Mouse (Mus musculus) hindbrain, embryonic 11.5 days (tissue): ENCODE results near the gene Cysltr2. TPM values are rescaled to one million over a fixed set of nuclear protein-coding genes. Genes with fewer than 3 reads are reported as not detected.

Source experiments
- ATAC-seq: fragments of 200-750 bp; cut with Nextera tagmentation; 2 replicates; pipeline ENCODE4 v1.8.0; 2017; ENCODE audit warnings: mild to moderate bottlenecking, moderate TSS enrichment, moderate library complexity; ENCODE audit not compliant: low FRiP score
- DNase-seq: peaks from one replicate; pipeline ENCODE4 v3.0.0-alpha.2; 2015; ENCODE audit warnings: low spot score
- H3K27ac ChIP-seq: fragments of 300-500 bp; sonication (generic); 2 replicates; pipeline ENCODE4 v1.5.1; 2014; ENCODE audit warnings: mild to moderate bottlenecking, low read depth, low read length
- H3K27me3 ChIP-seq: fragments of 300-500 bp; sonication (generic); 2 replicates; pipeline ENCODE4 v1.6.1; 2014; ENCODE audit warnings: mild to moderate bottlenecking, low read length, moderate library complexity, mixed read lengths; ENCODE audit not compliant: control insufficient read depth, insufficient read depth
- H3K36me3 ChIP-seq: fragments of 300-500 bp; sonication (generic); 2 replicates; pipeline ENCODE4 v1.6.1; 2014; ENCODE audit warnings: mild to moderate bottlenecking, low read length, moderate library complexity, mixed read lengths; ENCODE audit not compliant: control insufficient read depth, insufficient read depth
- H3K4me1 ChIP-seq: fragments of 300-500 bp; sonication (generic); replicated peaks from 2 replicates; pipeline ENCODE4 v1.6.1; 2014; ENCODE audit warnings: low read length, mixed read lengths; ENCODE audit not compliant: control insufficient read depth, insufficient read depth
- H3K4me2 ChIP-seq: fragments of 300-500 bp; sonication (generic); replicated peaks from 2 replicates; pipeline ENCODE4 v1.6.1; 2014; ENCODE audit warnings: mild to moderate bottlenecking, low read depth, low read length
- H3K4me3 ChIP-seq: fragments of 300-500 bp; sonication (generic); 2 replicates; pipeline ENCODE4 v1.5.1; 2014; ENCODE audit warnings: low read depth, low read length
- H3K9ac ChIP-seq: fragments of 300-500 bp; sonication (generic); 2 replicates; pipeline ENCODE4 v1.6.1; 2014; ENCODE audit warnings: low read depth, low read length
- H3K9me3 ChIP-seq: fragments of 300-500 bp; sonication (generic); 2 replicates; pipeline ENCODE4 v1.6.1; 2016; ENCODE audit warnings: low read length; ENCODE audit not compliant: control insufficient read depth
- WGBS: fragments of 180-500 bp; shearing (Covaris S2); extraction: QIAGEN DNeasy Blood & Tissue Kit; methylation state at CpG from one replicate; pipeline ENCODE4 v1.1.7; 2014; 5-methylcytosine and 5-hydroxymethylcytosine counted together
- polyA plus RNA-seq: library from polyadenylated mRNA; unstranded; fragments of >200 nt; fragmentation: Nextera tagmentation; extraction: Ambion mirVana; gene quantifications from 2 replicates; pipeline ENCODE4 v1.2.1, GENCODE M21; 2014

Cysltr2 gene
- polyA plus RNA-seq, 1 experiment from 2014 or later = not detected

DNA sequence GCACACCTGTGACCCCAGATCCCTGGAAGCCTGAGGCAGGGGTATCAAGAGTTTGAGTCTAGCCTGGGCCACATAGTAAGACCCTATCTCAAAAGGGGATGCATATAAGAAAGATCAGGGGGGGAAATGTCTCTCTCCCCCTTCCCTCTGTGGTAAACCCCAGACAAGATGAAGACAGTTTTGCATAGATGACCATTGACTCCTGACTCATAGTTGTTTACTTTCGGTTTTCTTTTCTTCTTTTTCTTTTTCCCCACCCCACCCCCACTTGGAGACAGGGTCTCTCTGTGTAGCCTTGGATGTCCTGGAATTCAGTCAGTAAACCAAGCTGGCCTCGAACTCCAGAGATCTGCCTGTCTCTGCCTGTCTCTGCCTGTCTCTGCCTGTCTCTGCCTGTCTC is 9.8 kb upstream of the Cysltr2 start:
- ATAC-seq (no peak), DNase-seq (no peak)
- no peak overlapping the region for H3K27ac ChIP-seq
- WGBS = 76% methylated on average over 2 of the region's 2 CpGs
- no peaks in the 10 kb centered on the region for H3K36me3 ChIP-seq
- H3K27me3 ChIP-seq = no peaks in the 10 kb centered on the region
- H3K9ac ChIP-seq = no peak overlapping the region
- H3K4me3 ChIP-seq = no peak overlapping the region
- no peaks in the 10 kb centered on the region for H3K9me3 ChIP-seq
- H3K4me1 ChIP-seq = no peaks in the 10 kb centered on the region
- no peak overlapping the region for H3K4me2 ChIP-seq

DNA sequence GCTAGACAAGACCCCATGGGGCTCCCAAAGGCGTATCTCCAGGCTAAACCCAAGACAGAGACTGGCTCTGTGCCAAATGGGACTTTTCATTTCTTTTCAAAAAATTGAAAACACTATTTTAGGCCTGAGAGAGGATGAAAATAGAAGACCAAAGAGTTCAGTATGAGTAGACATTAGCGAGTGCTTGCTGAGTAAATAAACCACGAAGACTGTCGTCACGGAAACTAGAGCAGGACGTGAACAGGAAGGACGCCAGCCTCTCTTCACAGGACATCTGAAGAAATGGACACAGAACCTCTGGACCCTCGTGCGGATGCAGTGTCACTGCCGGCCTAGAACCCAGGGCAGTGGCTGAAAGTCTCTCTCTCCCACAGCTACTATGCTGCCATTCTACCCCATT is 8.8 kb upstream of the Cysltr2 start:
- ATAC-seq (no peak), DNase-seq (no peak)
- WGBS = 74% methylated on average over 10 of the region's 10 CpGs
- no peaks in the 10 kb centered on the region for H3K9me3 ChIP-seq
- no peak overlapping the region for H3K4me2 ChIP-seq
- no peak overlapping the region for H3K27ac ChIP-seq
- no peak overlapping the region for H3K9ac ChIP-seq
- no peaks in the 10 kb centered on the region for H3K36me3 ChIP-seq
- no peaks in the 10 kb centered on the region for H3K27me3 ChIP-seq
- H3K4me3 ChIP-seq = no peak overlapping the region
- no peaks in the 10 kb centered on the region for H3K4me1 ChIP-seq

DNA sequence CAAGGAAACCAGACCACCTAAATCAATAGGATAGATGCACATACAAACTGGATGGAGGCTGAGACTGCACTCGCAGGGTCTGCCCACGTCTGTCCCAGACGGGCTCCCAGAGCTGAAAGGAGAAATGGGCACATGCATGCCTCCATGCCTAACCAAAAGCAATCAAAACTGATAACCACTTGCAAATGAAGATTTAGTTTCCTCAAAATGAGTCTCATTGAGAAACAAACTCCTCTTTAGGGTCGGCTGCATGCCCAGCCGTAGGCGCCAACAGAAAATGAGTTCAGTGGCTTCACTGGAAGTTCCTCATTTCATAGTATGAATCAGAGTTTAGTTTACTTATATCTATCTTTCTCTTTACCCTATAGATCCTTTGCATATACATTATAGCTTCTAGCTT is 7.9 kb upstream of the Cysltr2 start:
- ATAC-seq (no peak), DNase-seq (no peak)
- Histone ChIP-seq H3K4me3 (no peak overlapping the region), H3K4me2 (no peak overlapping the region), H3K36me3 (no peaks in the 10 kb centered on the region), H3K9ac (no peak overlapping the region), H3K27ac (no peak overlapping the region), H3K27me3 (no peaks in the 10 kb centered on the region), H3K9me3 (no peaks in the 10 kb centered on the region), H3K4me1 (no peaks in the 10 kb centered on the region)
- 95% methylated on average over 6 of the region's 6 CpGs for WGBS

DNA sequence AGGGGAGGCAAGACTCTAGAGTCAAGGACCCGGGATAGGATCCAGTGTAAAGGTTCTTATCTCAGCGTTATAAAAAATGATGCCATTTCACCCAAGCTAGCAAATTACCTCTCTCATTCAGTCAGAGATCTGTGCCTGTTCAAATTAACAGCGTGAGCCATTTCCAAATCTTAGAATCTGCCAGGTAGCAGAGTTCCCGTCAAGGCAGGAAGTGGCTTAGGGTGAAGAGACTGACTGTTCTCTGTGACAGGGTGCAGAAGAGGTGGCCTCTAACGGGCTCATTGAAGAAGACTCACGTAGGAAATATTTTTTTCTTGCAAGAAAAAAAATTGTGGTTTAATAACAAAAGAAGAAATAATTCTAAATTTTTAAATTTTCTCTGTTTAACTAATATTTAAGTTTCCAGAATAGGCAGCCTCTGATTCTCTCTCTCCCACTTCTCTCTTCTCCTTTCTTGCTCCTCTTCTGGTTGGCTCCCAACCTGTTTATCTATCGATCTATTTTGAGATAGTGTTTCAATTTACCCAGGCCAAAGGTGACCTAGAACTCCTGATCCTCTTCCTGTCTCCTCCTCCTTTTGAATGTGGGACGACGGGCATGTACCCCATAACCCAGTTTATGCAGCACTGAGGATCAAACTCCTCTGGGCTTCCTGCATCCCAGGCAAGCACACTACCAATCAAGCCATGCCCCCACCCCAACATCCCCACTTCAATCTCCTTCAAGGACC is 3.5 kb downstream of the Cysltr2 start:
- no peaks in the 10 kb centered on the region for H3K4me1 ChIP-seq
- no peaks in the 10 kb centered on the region for H3K36me3 ChIP-seq
- H3K4me2 ChIP-seq = no peak overlapping the region
- WGBS = 80% methylated on average over 9 of the region's 9 CpGs
- no peak overlapping the region for H3K9ac ChIP-seq
- H3K27me3 ChIP-seq = no peaks in the 10 kb centered on the region
- no peaks in the 10 kb centered on the region for H3K9me3 ChIP-seq
- no peak overlapping the region for H3K4me3 ChIP-seq
- no peak overlapping the region for H3K27ac ChIP-seq
- ATAC-seq (no peak), DNase-seq (no peak)

DNA sequence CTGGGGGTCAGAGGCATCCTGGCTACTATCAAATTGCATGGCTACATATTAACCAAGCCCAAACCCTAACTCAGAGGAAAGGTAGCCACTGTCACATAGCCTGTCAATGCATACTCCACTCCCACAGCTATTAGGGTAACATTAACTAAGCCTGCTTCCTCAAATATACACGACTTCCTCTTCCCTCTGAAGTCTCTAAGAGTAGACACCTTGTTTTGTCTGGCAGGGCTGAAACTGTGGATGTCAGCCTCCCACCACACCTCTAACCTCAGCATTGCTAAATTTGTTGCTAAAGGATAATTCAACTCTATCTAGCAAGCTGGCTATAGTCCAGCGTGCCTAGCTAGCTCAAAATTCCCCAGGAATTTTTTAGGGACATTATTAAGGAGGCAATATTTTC is 7.2 kb downstream of the Cysltr2 start:
- no peaks in the 10 kb centered on the region for H3K4me1 ChIP-seq
- no peaks in the 10 kb centered on the region for H3K36me3 ChIP-seq
- no peaks in the 10 kb centered on the region for H3K27me3 ChIP-seq
- H3K4me3 ChIP-seq = no peak overlapping the region
- H3K27ac ChIP-seq = no peak overlapping the region
- 75% methylated on average over 2 of the region's 2 CpGs for WGBS
- no peak overlapping the region for H3K9ac ChIP-seq
- no peak overlapping the region for H3K4me2 ChIP-seq
- no peak for DNase-seq
- H3K9me3 ChIP-seq = no peaks in the 10 kb centered on the region
- ATAC-seq = no peak

DNA sequence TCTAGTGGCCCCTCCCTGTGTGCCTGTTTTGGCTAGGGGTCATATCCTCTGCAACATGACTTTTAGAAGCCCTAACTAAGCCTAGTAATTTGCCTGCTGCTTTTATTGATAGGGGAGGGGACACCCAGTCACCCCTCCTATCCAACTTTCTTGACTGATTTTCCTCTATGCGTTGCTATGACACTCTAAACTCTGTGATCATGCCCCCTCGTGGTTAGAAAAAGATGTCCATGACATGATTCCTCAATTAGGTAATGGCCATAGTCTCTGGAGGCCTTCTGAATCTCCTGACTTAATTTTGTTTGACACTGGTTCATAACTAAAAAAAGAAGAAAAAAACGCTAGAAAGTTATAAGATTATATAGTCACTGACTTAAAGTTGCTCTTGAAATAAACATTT is 15.6 kb downstream of the Cysltr2 start:
- no peak overlapping the region for H3K4me2 ChIP-seq
- no peaks in the 10 kb centered on the region for H3K36me3 ChIP-seq
- no peak overlapping the region for H3K27ac ChIP-seq
- no peaks in the 10 kb centered on the region for H3K9me3 ChIP-seq
- no peaks in the 10 kb centered on the region for H3K4me1 ChIP-seq
- H3K9ac ChIP-seq = no peak overlapping the region
- H3K27me3 ChIP-seq = no peaks in the 10 kb centered on the region
- no peak for ATAC-seq
- H3K4me3 ChIP-seq = no peak overlapping the region
- WGBS = 48% methylated on average over 3 of the region's 3 CpGs
- DNase-seq = no peak

DNA sequence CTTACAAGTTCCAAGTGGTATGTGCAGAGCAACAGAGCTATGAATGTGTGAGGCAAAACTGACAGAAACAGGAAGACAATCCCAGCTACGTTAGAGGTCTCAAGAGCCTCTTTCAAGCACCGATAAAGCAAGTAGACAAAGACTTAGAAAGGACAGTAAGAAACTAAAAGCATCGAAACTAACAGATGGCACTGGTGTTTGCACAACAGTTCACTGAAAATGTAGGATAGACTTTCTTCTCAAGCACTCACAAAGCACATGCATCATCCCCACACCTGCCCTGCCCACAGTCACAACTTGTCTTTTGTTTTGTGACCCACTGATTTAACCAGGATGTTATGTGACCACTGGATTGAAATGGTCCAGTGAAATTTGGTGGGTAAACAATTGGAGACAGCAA is 17.7 kb downstream of the Cysltr2 start:
- DNase-seq = no peak
- Histone ChIP-seq H3K9me3 (no peaks in the 10 kb centered on the region), H3K27ac (no peak overlapping the region), H3K36me3 (no peaks in the 10 kb centered on the region), H3K9ac (no peak overlapping the region), H3K4me3 (no peak overlapping the region), H3K27me3 (no peaks in the 10 kb centered on the region), H3K4me2 (no peak overlapping the region), H3K4me1 (no peaks in the 10 kb centered on the region)
- ATAC-seq = no peak
- 90% methylated on average over 3 of the region's 3 CpGs for WGBS

DNA sequence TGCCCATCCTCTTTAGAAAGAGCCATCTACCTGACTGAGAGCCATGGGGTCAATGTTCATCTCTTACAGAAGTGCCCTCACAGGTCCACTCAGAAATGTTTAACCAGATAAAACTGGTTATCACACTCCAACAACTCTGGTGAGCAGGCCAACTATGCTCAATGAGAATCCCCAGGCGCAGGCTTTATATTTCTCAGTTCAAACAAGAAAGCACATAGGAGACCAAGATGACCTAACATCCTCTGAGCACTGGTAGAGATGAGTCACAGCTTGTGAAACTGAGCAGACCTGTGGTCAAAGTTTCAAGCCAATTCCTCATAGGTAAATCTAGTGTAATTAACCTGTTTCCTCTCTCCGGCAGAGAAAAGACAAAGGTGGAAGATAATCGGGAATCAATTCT is 31.6 kb downstream of the Cysltr2 start:
- ATAC-seq (no peak), DNase-seq (no peak)
- Histone ChIP-seq H3K4me2 (no peak overlapping the region), H3K27ac (no peak overlapping the region), H3K4me3 (no peak overlapping the region), H3K9ac (no peak overlapping the region), H3K36me3 (no peaks in the 10 kb centered on the region), H3K9me3 (no peaks in the 10 kb centered on the region), H3K27me3 (no peaks in the 10 kb centered on the region), H3K4me1 (no peaks in the 10 kb centered on the region)
- WGBS = 95% methylated on average over 3 of the region's 3 CpGs

DNA sequence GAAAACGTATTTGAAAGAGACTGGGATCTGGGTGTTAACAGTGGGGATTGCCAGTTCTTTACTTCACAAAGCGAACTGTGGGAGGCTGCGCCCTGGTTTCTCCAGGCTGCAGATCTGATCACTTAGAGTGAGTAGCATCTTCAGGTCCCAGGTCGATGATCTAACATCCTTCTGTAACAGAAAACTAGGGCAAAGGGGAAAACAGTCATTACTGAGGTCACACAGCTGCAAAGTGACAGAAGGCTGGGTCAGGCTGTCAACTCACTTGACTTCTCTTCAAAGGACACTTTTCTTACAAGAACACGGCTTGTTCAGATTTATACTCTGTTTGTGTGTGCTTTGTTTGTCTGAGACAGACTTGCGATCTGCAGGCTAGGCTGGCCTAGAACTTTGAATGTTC is 33.5 kb downstream of the Cysltr2 start:
- no peaks in the 10 kb centered on the region for H3K9me3 ChIP-seq
- H3K27me3 ChIP-seq = no peaks in the 10 kb centered on the region
- WGBS = 77% methylated on average over 6 of the region's 6 CpGs
- H3K27ac ChIP-seq = no peak overlapping the region
- H3K4me2 ChIP-seq = no peak overlapping the region
- ATAC-seq = no peak
- H3K36me3 ChIP-seq = no peaks in the 10 kb centered on the region
- H3K4me3 ChIP-seq = no peak overlapping the region
- H3K9ac ChIP-seq = no peak overlapping the region
- no peaks in the 10 kb centered on the region for H3K4me1 ChIP-seq
- DNase-seq = no peak
